ENCODE assay signal across 20 mouse cellular contexts in genomic region chr12:8428228-8428990, GRCm38 (mm10).
DNase-seq lines count a peak whose midpoint lies in the region; ATAC-seq and TF ChIP-seq lines count a peak whose summit lies in the region.
"Had no signal": no experiment of that assay in that cellular context is flagged by ENCODE, and none has a peak within 500 bp of the region (broad histone marks: within the 10 kb centered on the region; RNA-seq: fewer than 3 reads in every experiment).

No protein-coding gene starts in this region.

- H3K36me3 ChIP-seq in embryonic facial prominence, embryonic 14.5 days (ENCODE audit: control insufficient read depth, insufficient read depth, low read length) = no peaks in the 10 kb centered on the region
- H3K36me3 ChIP-seq in embryonic facial prominence, embryonic 10.5 days (replicated peaks) = no peaks in the 10 kb centered on the region
- H3K36me3 ChIP-seq in kidney, postnatal 0 days (ENCODE audit: insufficient read depth, low read length) = no peaks in the 10 kb centered on the region
- H3K36me3 ChIP-seq in midbrain, embryonic 11.5 days (ENCODE audit: control insufficient read depth, insufficient read depth, low read length) = no peaks in the 10 kb centered on the region
- no peaks in the 10 kb centered on the region for H3K36me3 ChIP-seq in midbrain, embryonic 10.5 days
- H3K36me3 ChIP-seq: intestine, embryonic 15.5 days; lung, embryonic 15.5 days; midbrain, embryonic 13.5 days; neural tube, embryonic 15.5 days had no signal

- no peak overlapping the region for H3K4me2 ChIP-seq in embryonic facial prominence, embryonic 14.5 days (ENCODE audit: low read depth, low read length)
- no peak overlapping the region for H3K4me2 ChIP-seq in kidney, postnatal 0 days (ENCODE audit: low read length)
- no peak overlapping the region for H3K4me2 ChIP-seq in midbrain, embryonic 11.5 days
- H3K4me2 ChIP-seq: hindbrain, embryonic 14.5 days; intestine, embryonic 15.5 days; lung, embryonic 15.5 days; midbrain, embryonic 13.5 days; neural tube, embryonic 15.5 days had no signal

- H3K9ac ChIP-seq in embryonic facial prominence, embryonic 14.5 days (ENCODE audit: low read depth, low read length) = no peak overlapping the region
- no peak overlapping the region for H3K9ac ChIP-seq in kidney, postnatal 0 days (ENCODE audit: low read depth, low read length)
- no peak overlapping the region for H3K9ac ChIP-seq in midbrain, embryonic 11.5 days (ENCODE audit: low read length)
- H3K9ac ChIP-seq: hindbrain, embryonic 14.5 days; intestine, embryonic 15.5 days; lung, embryonic 15.5 days; midbrain, embryonic 13.5 days; neural tube, embryonic 15.5 days had no signal

- H3K27me3 ChIP-seq in embryonic facial prominence, embryonic 14.5 days (replicated peaks; ENCODE audit: control insufficient read depth, insufficient read depth, low read length) = no peaks in the 10 kb centered on the region
- H3K27me3 ChIP-seq in embryonic facial prominence, embryonic 10.5 days (replicated peaks; ENCODE audit: low read depth, poor library complexity, severe bottlenecking) = no peaks in the 10 kb centered on the region
- H3K27me3 ChIP-seq in kidney, postnatal 0 days (ENCODE audit: insufficient read depth, low read length) = no peaks in the 10 kb centered on the region
- no peaks in the 10 kb centered on the region for H3K27me3 ChIP-seq in midbrain, embryonic 11.5 days (ENCODE audit: control insufficient read depth, insufficient read depth, low read length)
- no peaks in the 10 kb centered on the region for H3K27me3 ChIP-seq in midbrain, embryonic 10.5 days (ENCODE audit: low read depth, poor library complexity, severe bottlenecking)
- H3K27me3 ChIP-seq: intestine, embryonic 15.5 days; lung, embryonic 15.5 days; midbrain, embryonic 13.5 days; neural tube, embryonic 15.5 days had no signal

- no peak for DNase-seq in embryonic facial prominence, embryonic 14.5 days (ENCODE audit: low spot score)
- DNase-seq in embryonic facial prominence, embryonic 10.5 days (ENCODE audit: low spot score) = no peak
- peak; percentile 58 for DNase-seq in kidney, postnatal 0 days (ENCODE audit: low spot score)
- no peak for DNase-seq in kidney, adult 8-10 months
- DNase-seq in midbrain, embryonic 11.5 days (ENCODE audit: low spot score, missing footprints) = peak; percentile 75
- DNase-seq in midbrain, embryonic 10.5 days (ENCODE audit: low spot score) = no peak
- peak; percentile 68 for DNase-seq in skeletal muscle tissue, adult 2 months (ENCODE audit: low read depth, low spot score)
- DNase-seq in cerebellum, postnatal 10 days = no peak
- DNase-seq: cerebellum, adult 11 months; cerebellum, postnatal 25 days; heart, postnatal 10 days; left cerebral cortex, postnatal 4 days; right cerebral cortex, postnatal 25 days had no signal

- WGBS in embryonic facial prominence, embryonic 14.5 days = 63% methylated on average over 5 of the region's 5 CpGs
- 75% methylated on average over 5 of the region's 5 CpGs for WGBS in embryonic facial prominence, embryonic 10.5 days
- WGBS in kidney, postnatal 0 days = 53% methylated on average over 5 of the region's 5 CpGs
- WGBS in midbrain, embryonic 11.5 days = 72% methylated on average over 5 of the region's 5 CpGs
- 73% methylated on average over 5 of the region's 5 CpGs for WGBS in midbrain, embryonic 10.5 days

- H3K4me3 ChIP-seq in embryonic facial prominence, embryonic 14.5 days (ENCODE audit: low read depth, low read length) = no peak overlapping the region
- no peak overlapping the region for H3K4me3 ChIP-seq in embryonic facial prominence, embryonic 10.5 days
- no peak overlapping the region for H3K4me3 ChIP-seq in kidney, postnatal 0 days (replicated peaks; ENCODE audit: low read depth, low read length)
- no peak overlapping the region for H3K4me3 ChIP-seq in midbrain, embryonic 11.5 days (ENCODE audit: low read depth, low read length)
- H3K4me3 ChIP-seq in midbrain, embryonic 10.5 days = no peak overlapping the region
- H3K4me3 ChIP-seq: intestine, embryonic 15.5 days; layer of hippocampus, adult 2 months; lung, embryonic 15.5 days; midbrain, embryonic 13.5 days; neural tube, embryonic 15.5 days had no signal

- peak; percentile 50; the same call in 1 of the 2 replicates for ATAC-seq in embryonic facial prominence, embryonic 14.5 days (ENCODE audit: low read depth)
- no peak for ATAC-seq in kidney, postnatal 0 days (replicated peaks; ENCODE audit: low FRiP score, low read depth)
- no peak for ATAC-seq in midbrain, embryonic 11.5 days (ENCODE audit: low FRiP score)
- ATAC-seq: forebrain, embryonic 16.5 days; intestine, embryonic 15.5 days; midbrain, embryonic 13.5 days had no signal

- no peaks in the 10 kb centered on the region for H3K9me3 ChIP-seq in embryonic facial prominence, embryonic 14.5 days (ENCODE audit: control insufficient read depth, low read length)
- no peaks in the 10 kb centered on the region for H3K9me3 ChIP-seq in embryonic facial prominence, embryonic 10.5 days
- no peaks in the 10 kb centered on the region for H3K9me3 ChIP-seq in kidney, postnatal 0 days (replicated peaks; ENCODE audit: low read length)
- no peaks in the 10 kb centered on the region for H3K9me3 ChIP-seq in midbrain, embryonic 11.5 days (ENCODE audit: control insufficient read depth, low read length)
- no peaks in the 10 kb centered on the region for H3K9me3 ChIP-seq in midbrain, embryonic 10.5 days (replicated peaks)
- H3K9me3 ChIP-seq: intestine, embryonic 15.5 days; lung, embryonic 15.5 days; midbrain, embryonic 13.5 days; neural tube, embryonic 15.5 days had no signal

- no peak for TF ChIP-seq CTCF in kidney, postnatal 0 days (IDR thresholded peaks at IDR 0.05; ENCODE audit: low read depth)

- H3K27ac ChIP-seq in embryonic facial prominence, embryonic 14.5 days (replicated peaks; ENCODE audit: low read depth, low read length) = no peak overlapping the region
- H3K27ac ChIP-seq in embryonic facial prominence, embryonic 10.5 days (replicated peaks) = no peak overlapping the region
- H3K27ac ChIP-seq in kidney, postnatal 0 days = no peak overlapping the region
- no peak overlapping the region for H3K27ac ChIP-seq in midbrain, embryonic 11.5 days (ENCODE audit: low read depth, low read length)
- no peak overlapping the region for H3K27ac ChIP-seq in midbrain, embryonic 10.5 days (replicated peaks)
- H3K27ac ChIP-seq: hindbrain, embryonic 14.5 days; intestine, embryonic 15.5 days; layer of hippocampus, adult 2 months; lung, embryonic 15.5 days; midbrain, embryonic 13.5 days; neural tube, embryonic 15.5 days had no signal

- H3K4me1 ChIP-seq in embryonic facial prominence, embryonic 14.5 days (ENCODE audit: control insufficient read depth, insufficient read depth, low read length) = peaks cover 13% of the 10 kb centered on the region; the same call in 1 of the 2 replicates
- H3K4me1 ChIP-seq in embryonic facial prominence, embryonic 10.5 days = peaks cover 29% of the 10 kb centered on the region
- 0 out of 2 replicates have a peak, but pooled peaks cover 3% of the 10 kb centered on the region for H3K4me1 ChIP-seq in kidney, postnatal 0 days (replicated peaks; ENCODE audit: insufficient read depth, low read length)
- H3K4me1 ChIP-seq in midbrain, embryonic 11.5 days (ENCODE audit: control insufficient read depth, insufficient read depth, low read length) = peaks cover 6% of the 10 kb centered on the region; the same call in 1 of the 2 replicates
- H3K4me1 ChIP-seq in midbrain, embryonic 10.5 days = peaks cover 16% of the 10 kb centered on the region

Comparison
In these comparisons a context has a peak if more than half of its experiments do, and no peak if none do; other contexts are left out.
1. DNase-seq: peak in kidney, postnatal 0 days (single experiment), midbrain, embryonic 11.5 days (single experiment) and skeletal muscle tissue, adult 2 months (single experiment); none in embryonic facial prominence, embryonic 14.5 days (single experiment), embryonic facial prominence, embryonic 10.5 days (single experiment), kidney, adult 8-10 months (0 of 2), midbrain, embryonic 10.5 days (single experiment) and cerebellum, postnatal 10 days (0 of 2).